Mouse (Mus musculus) testis, adult 2 months (tissue): ENCODE measurements around the gene Gm8332. TPM values are rescaled to one million over a fixed set of nuclear protein-coding genes. Genes with fewer than 3 reads are reported as not detected.
"Not testable (repeated sequence)": the region's sequence is repeated elsewhere in the genome, so short reads cannot be mapped to it uniquely, and the experiment has no call there.

Source experiments
- H3K27ac ChIP-seq: fragments of 200-500 bp; 2 replicates; pipeline ENCODE4 v1.5.1; 2012; ENCODE audit warnings: low read depth, low read length; ENCODE audit not compliant: control insufficient read depth, insufficient read depth
- H3K27me3 ChIP-seq: fragments of 200-500 bp; 2 replicates; pipeline ENCODE4 v1.6.1; 2012; ENCODE audit warnings: mild to moderate bottlenecking, low read length, moderate library complexity; ENCODE audit not compliant: control insufficient read depth, insufficient read depth
- H3K36me3 ChIP-seq: fragments of 200-500 bp; 2 replicates; pipeline ENCODE4 v1.6.1; 2012; ENCODE audit warnings: mild to moderate bottlenecking, low read length; ENCODE audit not compliant: control insufficient read depth, insufficient read depth
- H3K4me1 ChIP-seq: fragments of 200-500 bp; 2 replicates; pipeline ENCODE4 v1.6.1; 2012; ENCODE audit warnings: low read length; ENCODE audit not compliant: control insufficient read depth, insufficient read depth
- H3K4me3 ChIP-seq: fragments of 200-500 bp; 2 replicates; pipeline ENCODE4 v1.5.1; 2012; ENCODE audit warnings: low read depth, mild to moderate bottlenecking, low read length, moderate library complexity, mixed read lengths; ENCODE audit not compliant: control insufficient read depth
- CTCF ChIP-seq: fragments of 200-500 bp; IDR thresholded peaks from 2 replicates; pipeline ENCODE4 v1.5.1; 2012; ENCODE audit warnings: low read depth, mild to moderate bottlenecking, inconsistent platforms, low read length, moderate library complexity; ENCODE audit not compliant: control insufficient read depth, insufficient read depth, insufficient replicate concordance
- POLR2A ChIP-seq: fragments of 200-500 bp; IDR thresholded peaks from 2 replicates; pipeline ENCODE4 v1.6.1; 2012; ENCODE audit warnings: low read depth, mild to moderate bottlenecking, inconsistent platforms, low read length, moderate library complexity; ENCODE audit not compliant: control insufficient read depth
- polyA plus RNA-seq: library from polyadenylated mRNA; depleted of rRNA; stranded (reverse); fragments of >200 nt; gene quantifications from 2 replicates; pipeline ENCODE4 v1.2.3, GENCODE M21; 2012; rRNA removed

Gene Gm8332
- polyA plus RNA-seq, 1 experiment, result not detected

DNA sequence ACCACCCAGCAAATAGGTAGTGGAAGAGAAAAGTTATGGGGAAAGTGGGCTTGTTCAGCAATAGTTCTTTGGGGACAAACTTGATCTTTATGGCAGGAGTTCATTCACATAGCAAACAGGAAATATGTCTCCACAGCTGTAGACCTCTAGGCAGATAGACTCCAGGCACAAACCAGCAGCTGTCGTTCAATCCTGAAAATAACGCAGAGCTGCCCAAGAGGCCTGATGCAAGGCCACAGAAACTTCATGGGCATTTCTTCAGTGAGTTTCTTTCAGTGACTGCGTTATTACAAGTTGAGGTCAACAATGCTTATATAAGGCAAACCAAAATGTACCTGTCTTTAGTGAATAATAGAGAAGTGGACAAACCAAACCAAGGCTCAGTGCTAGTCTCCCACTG, 30.5 kb downstream of the Gm8332 start:
- Histone ChIP-seq H3K27me3 (no peaks in the 10 kb centered on the region), H3K36me3 (no peaks in the 10 kb centered on the region), H3K27ac (no peak overlapping the region), H3K4me1 (no peaks in the 10 kb centered on the region), H3K4me3 (no peak overlapping the region)
- TF ChIP-seq POLR2A (no peak), CTCF (no peak)

DNA sequence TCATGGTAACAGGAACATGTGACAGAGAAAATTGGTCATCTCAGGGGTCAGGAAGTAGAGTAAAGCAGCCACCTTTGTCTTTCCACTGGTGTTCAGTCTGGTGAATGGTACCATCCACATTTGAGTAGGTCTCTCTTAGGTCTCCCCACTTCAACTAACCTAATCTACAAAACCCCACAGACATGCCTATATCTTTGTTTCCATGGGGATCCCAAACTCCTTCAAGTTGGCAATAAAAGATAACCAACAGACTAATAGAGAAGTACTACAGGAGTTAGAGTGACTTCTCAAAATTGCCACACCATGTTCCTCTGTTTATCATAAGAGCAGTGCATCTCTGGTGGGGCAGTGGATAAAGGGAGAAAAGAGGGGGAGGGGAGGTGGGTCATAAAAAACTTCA, 31.8 kb downstream of the Gm8332 start:
- H3K4me1 ChIP-seq, H3K27ac ChIP-seq, H3K36me3 ChIP-seq, H3K27me3 ChIP-seq, H3K4me3 ChIP-seq: not testable (repeated sequence)

DNA sequence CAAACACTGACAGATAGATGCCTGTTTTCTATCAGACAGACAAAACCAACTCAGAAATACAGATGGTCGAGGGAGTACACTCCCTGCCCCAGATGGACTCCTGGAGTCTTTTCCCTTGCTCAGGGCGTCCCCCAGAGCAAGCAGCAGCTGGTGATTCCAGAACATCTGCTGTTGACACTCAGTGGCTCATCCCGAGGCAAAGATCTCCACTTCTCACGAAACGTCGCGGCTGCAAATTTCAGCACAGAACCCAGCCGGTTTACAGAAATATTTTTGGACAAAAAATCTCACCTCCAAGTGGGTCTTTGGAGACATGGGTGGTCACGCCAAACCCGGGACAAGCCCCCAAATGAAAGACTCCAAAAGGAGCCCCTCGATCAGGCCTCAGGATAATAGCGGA, 35.3 kb downstream of the Gm8332 start:
- no peak for TF ChIP-seq POLR2A
- no peak for TF ChIP-seq CTCF
- no peaks in the 10 kb centered on the region for H3K27me3 ChIP-seq
- no peaks in the 10 kb centered on the region for H3K4me1 ChIP-seq
- H3K27ac ChIP-seq, result no peak overlapping the region
- no peak overlapping the region for H3K4me3 ChIP-seq
- H3K36me3 ChIP-seq, result no peaks in the 10 kb centered on the region

GRCm38 (mm10) chr12:88211458-88211857, 38.4 kb downstream of the Gm8332 start:
- not testable (repeated sequence) for H3K27ac ChIP-seq, H3K27me3 ChIP-seq

GRCm38 (mm10) chr12:88202856-88203255, 47.0 kb downstream of the Gm8332 start:
- no peak overlapping the region for H3K4me3 ChIP-seq
- H3K27me3 ChIP-seq, result no peaks in the 10 kb centered on the region
- no peak for TF ChIP-seq CTCF
- H3K4me1 ChIP-seq, result no peaks in the 10 kb centered on the region
- no peaks in the 10 kb centered on the region for H3K36me3 ChIP-seq
- no peak overlapping the region for H3K27ac ChIP-seq

More at GRCm38 (mm10) chr12:88211458-88211857, 38.4 kb downstream of the Gm8332 start:
- H3K36me3 ChIP-seq, H3K4me1 ChIP-seq, H3K4me3 ChIP-seq: not testable (repeated sequence)

Other genes starting within 250 kb of the Gm8332 start
- not detected in 2 replicates for gene Gm2075, start 238.3 kb downstream of the Gm8332 start, polyA plus RNA-seq
- gene Gm6803, start 231.3 kb downstream of the Gm8332 start, polyA plus RNA-seq, result not detected in 2 replicates
- gene Gm2056, start 223.1 kb downstream of the Gm8332 start, polyA plus RNA-seq, result not detected in 2 replicates
- not detected in 2 replicates for gene Gm16368, start 166.4 kb downstream of the Gm8332 start, polyA plus RNA-seq
- gene Gm10436, start 68.0 kb downstream of the Gm8332 start, polyA plus RNA-seq, result not detected in 2 replicates
- gene Gm5662, start 24.4 kb upstream of the Gm8332 start, polyA plus RNA-seq, result not detected in 2 replicates
- not detected in 2 replicates for gene Gm5039, start 73.9 kb upstream of the Gm8332 start, polyA plus RNA-seq
- gene Adck1, start 110.5 kb upstream of the Gm8332 start, polyA plus RNA-seq, result 10.9 and 11.8 TPM in 2 replicates